Mouse (Mus musculus) lung, adult 2 months (tissue): Measurements from ENCODE around the gene Nipsnap2. TPM values are rescaled to one million over a fixed set of nuclear protein-coding genes. Genes with fewer than 3 reads are reported as not detected.
A peak's percentile ranks its signal among the peaks of the same experiment; 100 is the strongest.
"Not testable (repeated sequence)": the region's sequence is repeated elsewhere in the genome, so short reads cannot be mapped to it uniquely, and the experiment has no call there.

Experiments used
- DNase-seq: peaks from one replicate; pipeline ENCODE4 v3.0.0; 2022
- H3K4me1 ChIP-seq: fragments of 200-500 bp; 2 replicates; pipeline ENCODE4 v1.6.1; 2011; ENCODE audit warnings: low read length; ENCODE audit not compliant: control insufficient read depth, insufficient read depth
- H3K4me3 ChIP-seq: fragments of 200-500 bp; replicated peaks from 2 replicates; pipeline ENCODE3; 2011; ENCODE audit warnings: low read depth, mild to moderate bottlenecking, control low read depth, low read length; ENCODE audit errors: extremely low read depth
- CTCF ChIP-seq: fragments of 200-500 bp; IDR thresholded peaks from 2 replicates; pipeline ENCODE4 v1.5.1; 2011; ENCODE audit warnings: mild to moderate bottlenecking, low read length, control low read depth; ENCODE audit not compliant: insufficient read depth
- POLR2A ChIP-seq: fragments of 200-500 bp; IDR thresholded peaks from 2 replicates; pipeline ENCODE4 v1.6.1; 2011; ENCODE audit warnings: low read depth, mild to moderate bottlenecking, control low read depth, low read length, borderline replicate concordance; ENCODE audit errors: extremely low read depth
- WGBS: fragments of 180-500 bp; shearing (Covaris S2); methylation state at CpG from one replicate; pipeline ENCODE4 v1.1.7; 2018; 5-methylcytosine and 5-hydroxymethylcytosine counted together
- polyA plus RNA-seq: library from polyadenylated mRNA; depleted of rRNA; stranded (reverse); fragments of >200 nt; gene quantifications from 2 replicates; pipeline ENCODE4 v1.2.3, GENCODE M21; 2012; rRNA removed

The Nipsnap2 gene
- polyA plus RNA-seq, 1 experiment: 51.5 TPM

GRCm38 (mm10) chr5:129780131-129780530, 55.3 kb downstream of the Nipsnap2 start:
- H3K4me3 ChIP-seq: no peak overlapping the region
- TF ChIP-seq CTCF: no peak
- no peak for TF ChIP-seq POLR2A
- DNase-seq: no peak
- H3K4me1 ChIP-seq: no peaks in the 10 kb centered on the region
- 83% methylated on average over 3 of the region's 3 CpGs for WGBS

- Histone ChIP-seq H3K4me1 (no peaks in the 10 kb centered on the region), H3K4me3 (no peak overlapping the region)
- TF ChIP-seq POLR2A (no peak), CTCF (peak; percentile 45)
- 42% methylated on average over 3 of the region's 3 CpGs for WGBS
- no peak for DNase-seq
Measured at GRCm38 (mm10) chr5:129782211-129782610, 57.3 kb downstream of the Nipsnap2 start.

GRCm38 (mm10) chr5:129785235-129785870, 60.5 kb downstream of the Nipsnap2 start:
- WGBS: 86% methylated on average over 5 of the region's 5 CpGs
- TF ChIP-seq CTCF: no peak
- TF ChIP-seq POLR2A: no peak

GRCm38 (mm10) chr5:129786161-129786560, 61.3 kb downstream of the Nipsnap2 start:
- TF ChIP-seq POLR2A (no peak), CTCF (no peak)
- 68% methylated on average over 6 of the region's 6 CpGs for WGBS
- Histone ChIP-seq H3K4me1 (peaks cover 2% of the 10 kb centered on the region; the same call in 1 of the 2 replicates), H3K4me3 (no peak overlapping the region)
- DNase-seq: no peak

More at GRCm38 (mm10) chr5:129785235-129785870, 60.5 kb downstream of the Nipsnap2 start:
- Histone ChIP-seq H3K4me1 (peaks cover 2% of the 10 kb centered on the region; the same call in 1 of the 2 replicates), H3K4me3 (no peak overlapping the region)
- no peak for DNase-seq

- peaks cover 2% of the 10 kb centered on the region; the same call in 1 of the 2 replicates for H3K4me1 ChIP-seq
- DNase-seq: peak; percentile 94
- under 1% methylated on average over 73 of the region's 73 CpGs for WGBS
- H3K4me3 ChIP-seq: peak within 1 kb of the TSS; percentile 81
- TF ChIP-seq CTCF (no peak), POLR2A (peak; percentile 52; the same call in 1 of the 2 replicates)
Measured at GRCm38 (mm10) chr5:129786818-129787790, 62.2 kb downstream of the Nipsnap2 start, which contains the start of gene Psph. Gene Psph (minus strand): TSS chr5:129787449.

- no peak for DNase-seq
- 8% methylated on average over 11 of the region's 11 CpGs for WGBS
- TF ChIP-seq CTCF: no peak
- no peak for TF ChIP-seq POLR2A
- H3K4me1 ChIP-seq: peaks cover 2% of the 10 kb centered on the region; the same call in 1 of the 2 replicates
- peak overlapping the region; percentile 77 for H3K4me3 ChIP-seq
Measured at GRCm38 (mm10) chr5:129787818-129788593, 63.1 kb downstream of the Nipsnap2 start.

GRCm38 (mm10) chr5:129790591-129790990, 65.7 kb downstream of the Nipsnap2 start:
- not testable (repeated sequence) for H3K4me3 ChIP-seq, H3K4me1 ChIP-seq, DNase-seq
- 93% methylated on average over 7 of the region's 8 CpGs for WGBS

Other genes starting within 250 kb of the Nipsnap2 start
- gene Sfswap, start 223.8 kb upstream of the Nipsnap2 start, polyA plus RNA-seq: 74.8 and 83.4 TPM in 2 replicates
- gene Mmp17, start 140.9 kb upstream of the Nipsnap2 start, polyA plus RNA-seq: 2.6 and 3.4 TPM in 2 replicates
- gene Zfp11, start 55.0 kb upstream of the Nipsnap2 start, polyA plus RNA-seq: 1.6 and 2.1 TPM in 2 replicates
- gene Sept14, start 16.6 kb upstream of the Nipsnap2 start, polyA plus RNA-seq: not detected in 2 replicates
- 57.2 and 61.3 TPM in 2 replicates for gene Mrps17, start 9.6 kb upstream of the Nipsnap2 start, polyA plus RNA-seq
- 12.9 and 13.5 TPM in 2 replicates for gene Psph, start 62.4 kb downstream of the Nipsnap2 start, polyA plus RNA-seq
- 14.3 and 17.3 TPM in 2 replicates for gene Sumf2, start 121.9 kb downstream of the Nipsnap2 start, polyA plus RNA-seq
- 686 and 760 TPM in 2 replicates for gene Chchd2, start 162.4 kb downstream of the Nipsnap2 start, polyA plus RNA-seq
- 0.95 and 1.3 TPM in 2 replicates for gene Zbed5, start 170.7 kb downstream of the Nipsnap2 start, polyA plus RNA-seq
- 2.4 and 6.9 TPM in 2 replicates for gene Phkg1, start 173.5 kb downstream of the Nipsnap2 start, polyA plus RNA-seq
- gene Nupr1l, start 183.5 kb downstream of the Nipsnap2 start, polyA plus RNA-seq: 6.4 and 10.4 TPM in 2 replicates
- 9.7 and 19.5 TPM in 2 replicates for gene Vkorc1l1, start 216.9 kb downstream of the Nipsnap2 start, polyA plus RNA-seq